In genomic region chr8:13230471-13230870, GRCm38 (mm10) we compare ENCODE assay signal across 24 mouse cellular contexts. TPM values are rescaled to one million over a fixed set of nuclear protein-coding genes. Genes with fewer than 3 reads are reported as not detected.
"Had no signal": no experiment of that assay in that cellular context is flagged by ENCODE, and none has a peak within 500 bp of the region (broad histone marks: within the 10 kb centered on the region; RNA-seq: fewer than 3 reads in every experiment).

No protein-coding gene starts in this region.

- H3K27ac ChIP-seq: left cerebral cortex, adult 2 months; liver, embryonic 13.5 days; neural tube, embryonic 12.5 days; neural tube, embryonic 15.5 days; stomach, postnatal 0 days had no signal

- H3K4me3 ChIP-seq: left cerebral cortex, adult 2 months; liver, embryonic 13.5 days; neural tube, embryonic 12.5 days; neural tube, embryonic 15.5 days had no signal

- H3K4me2 ChIP-seq: liver, embryonic 13.5 days; midbrain, embryonic 11.5 days; neural tube, embryonic 12.5 days; neural tube, embryonic 15.5 days had no signal

- H3K4me1 ChIP-seq: liver, embryonic 13.5 days; neural tube, embryonic 15.5 days had no signal

- H3K9me3 ChIP-seq: liver, embryonic 13.5 days; neural tube, embryonic 12.5 days; neural tube, embryonic 15.5 days had no signal

- H3K36me3 ChIP-seq: liver, embryonic 13.5 days; neural tube, embryonic 12.5 days; neural tube, embryonic 15.5 days had no signal

- H3K9ac ChIP-seq: liver, embryonic 13.5 days; neural tube, embryonic 12.5 days; neural tube, embryonic 15.5 days had no signal

- H3K27me3 ChIP-seq: neural tube, embryonic 12.5 days; neural tube, embryonic 15.5 days had no signal

- DNase-seq: kidney, postnatal 25 days; layer of hippocampus, postnatal 36 days; liver, embryonic 13.5 days; lung, adult 2 months; lung, postnatal 14 days; lung, postnatal 4 days; midbrain, embryonic 14.5 days; right cerebral cortex, adult 18-20 months; right cerebral cortex, postnatal 14 days; right cerebral cortex, postnatal 4 days; thymus, adult 2 months; thymus, postnatal 14 days; thymus, postnatal 4 days had no signal

RNA-seq across cellular contexts. Expression of gene Adprhl1, which starts 23.5 kb away (rescaled TPM):
- total RNA-seq: megakaryocyte progenitor cell, adult 5-6 weeks; megakaryocyte-erythroid progenitor cell, adult 5-6 weeks had no signal
- polyA plus RNA-seq: large intestine, adult 2 months; limb, embryonic 11.5 days; liver, adult 2 months; midbrain, embryonic 11.5 days; midbrain, embryonic 14.5 days; stomach, embryonic 14.5 days had no signal
